Mouse (Mus musculus) heart, postnatal 14 days (tissue): Measurements from ENCODE around the gene Kera. TPM values are rescaled to one million over a fixed set of nuclear protein-coding genes. Genes with fewer than 3 reads are reported as not detected.

Experiments
- DNase-seq, 2 experiments: peaks; one replicate each; pipeline ENCODE4 v3.0.0; 2021 to 2022
- intact Hi-C: fragments of 180-260 bp; cut with DNase I; formaldehyde crosslinking; loops from one replicate; pipeline ENCODE4 v1.15.1; 2025
- long read RNA-seq, 2 experiments: library from polyadenylated mRNA; stranded (forward); transcript quantifications; one replicate each; pipeline ENCODE4 v2.0.0; 2021
- total RNA-seq, 2 experiments: library from RNA; stranded (reverse); gene quantifications; 2 replicates each; pipeline ENCODE4 v1.2.3; 2021

Kera gene
- total RNA-seq, result not detected
- long read RNA-seq, experiment 1, result 0 reads
- long read RNA-seq, experiment 2, result 0 reads

- intact Hi-C loops, result no loop called here
- DNase-seq, result no peak
These were observed at the start of gene Kera for GRCm38 (mm10) chr10:97606579-97606978. TSS of gene Kera (plus strand) at chr10:97606879.

- intact Hi-C loops, result loop anchor here (5.0 kb wide), 1 partner anchor 102 kb away; no protein-coding TSS in a partner anchor
- DNase-seq, result no peak
These were observed 41.5 kb upstream of the Kera start, which contains the start of gene Lum for GRCm38 (mm10) chr10:97564957-97565856. TSS of gene Lum (plus strand) at chr10:97565128.

- intact Hi-C loops, result loop anchor here (5.0 kb wide), 1 partner anchor 100 kb away; no protein-coding TSS in a partner anchor
- peak in 1 of 2 experiments; percentile 22 for DNase-seq
These were observed 39.1 kb upstream of the Kera start for GRCm38 (mm10) chr10:97567489-97568135.

GRCm38 (mm10) chr10:97582543-97583231, 24.0 kb upstream of the Kera start:
- intact Hi-C loops, result no loop called here
- DNase-seq, result no peak

GRCm38 (mm10) chr10:97584176-97584575, 22.5 kb upstream of the Kera start:
- DNase-seq, result no peak
- intact Hi-C loops, result no loop called here

GRCm38 (mm10) chr10:97587159-97587558, 19.5 kb upstream of the Kera start:
- peak; percentile 36 to 46 for DNase-seq
- intact Hi-C loops, result no loop called here

- intact Hi-C loops, result no loop called here
- peak; percentile 47 to 50 for DNase-seq
These were observed 17.1 kb upstream of the Kera start for GRCm38 (mm10) chr10:97589574-97589973.

- no peak for DNase-seq
- intact Hi-C loops, result no loop called here
These were observed 15.6 kb upstream of the Kera start for GRCm38 (mm10) chr10:97591036-97591435.

GRCm38 (mm10) chr10:97591685-97592084, 15.0 kb upstream of the Kera start:
- intact Hi-C loops, result no loop called here
- DNase-seq, result no peak

GRCm38 (mm10) chr10:97595680-97596079, 11.0 kb upstream of the Kera start:
- DNase-seq, result no peak
- intact Hi-C loops, result no loop called here

GRCm38 (mm10) chr10:97601744-97602143, 4.9 kb upstream of the Kera start:
- intact Hi-C loops, result no loop called here
- no peak for DNase-seq

GRCm38 (mm10) chr10:97603256-97603655, 3.4 kb upstream of the Kera start:
- DNase-seq, result no peak
- intact Hi-C loops, result no loop called here

GRCm38 (mm10) chr10:97622328-97622727, 15.6 kb downstream of the Kera start:
- DNase-seq, result no peak
- intact Hi-C loops, result no loop called here

GRCm38 (mm10) chr10:97624381-97624780, 17.7 kb downstream of the Kera start:
- no peak for DNase-seq
- intact Hi-C loops, result no loop called here

- intact Hi-C loops, result no loop called here
- DNase-seq, result no peak
These were observed 18.4 kb downstream of the Kera start for GRCm38 (mm10) chr10:97625116-97625515.

- DNase-seq, result no peak
- intact Hi-C loops, result no loop called here
These were observed 19.9 kb downstream of the Kera start for GRCm38 (mm10) chr10:97626543-97626942.

GRCm38 (mm10) chr10:97631061-97631460, 24.4 kb downstream of the Kera start:
- intact Hi-C loops, result no loop called here
- no peak for DNase-seq

- intact Hi-C loops, result no loop called here
- DNase-seq, result no peak
These were observed 35.2 kb downstream of the Kera start for GRCm38 (mm10) chr10:97641926-97642325.

GRCm38 (mm10) chr10:97643768-97644167, 37.1 kb downstream of the Kera start, which contains the start of gene Epyc:
TSS of gene Epyc (plus strand) at chr10:97644068.
- intact Hi-C loops, result no loop called here

GRCm38 (mm10) chr10:97650334-97650733, 43.7 kb downstream of the Kera start:
- no peak for DNase-seq
- intact Hi-C loops, result no loop called here

More at GRCm38 (mm10) chr10:97643768-97644167, 37.1 kb downstream of the Kera start, which contains the start of gene Epyc:
- no peak for DNase-seq

- DNase-seq, result no peak
- intact Hi-C loops, result no loop called here
These were observed 52.8 kb downstream of the Kera start for GRCm38 (mm10) chr10:97659489-97659888.
